Mouse (Mus musculus): ENCODE results near the gene Frs3.
"Not testable (repeated sequence)": the region's sequence is repeated elsewhere in the genome, so short reads cannot be mapped to it uniquely, and the experiment has no call there.

Gene Frs3

DNA sequence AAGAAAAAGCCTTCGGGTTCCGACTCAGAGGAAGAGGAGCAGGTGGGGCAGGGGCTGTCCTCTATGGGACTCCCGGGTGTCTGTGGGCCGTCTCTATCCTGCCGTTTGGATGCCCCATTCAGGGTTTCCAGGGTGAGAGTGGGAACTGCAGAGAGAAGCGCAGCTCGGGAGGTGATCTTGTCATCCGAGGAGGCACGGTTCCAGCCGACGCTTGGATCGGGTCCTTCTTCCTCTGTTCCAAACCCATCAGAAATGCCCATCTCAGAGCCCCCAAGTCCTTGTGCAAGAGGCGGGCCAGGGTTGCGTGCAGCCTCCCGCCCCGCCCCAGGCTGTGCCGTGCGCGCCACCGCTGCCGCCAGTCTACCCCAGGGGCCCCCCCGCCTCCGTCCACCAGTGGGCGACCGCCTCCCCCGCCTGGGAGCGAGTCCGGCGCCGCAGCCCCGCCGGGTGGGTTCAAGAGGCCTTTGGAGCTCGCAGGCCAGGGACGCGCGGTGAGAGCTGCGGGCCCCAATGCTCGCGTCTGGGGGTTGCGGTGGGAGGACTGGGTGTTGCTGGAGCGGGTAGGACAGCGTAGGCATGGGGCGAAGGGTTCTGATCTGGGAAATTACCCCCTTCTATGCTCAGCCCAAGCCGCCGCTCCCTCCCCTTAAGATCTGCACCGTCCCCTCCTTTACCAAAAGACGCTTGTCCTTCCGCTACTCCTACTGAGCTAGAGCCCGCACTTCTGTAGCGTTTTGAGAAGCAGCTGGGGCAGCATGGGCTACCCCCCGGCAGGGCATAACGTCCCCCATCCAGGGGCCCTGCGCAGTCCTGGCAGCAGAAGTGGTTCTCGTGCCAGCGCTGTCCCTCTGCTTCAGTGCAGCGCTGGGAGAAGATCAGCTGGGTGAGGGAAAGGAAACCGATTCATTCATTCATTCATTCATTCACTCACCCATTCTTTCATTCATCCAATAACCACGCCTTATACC is at the start of gene Frs3:
Frs3 (plus strand) TSS at position 423 of the 968 bp plus-strand sequence.
- peak; percentile 82 to 83 for DNase-seq

DNA sequence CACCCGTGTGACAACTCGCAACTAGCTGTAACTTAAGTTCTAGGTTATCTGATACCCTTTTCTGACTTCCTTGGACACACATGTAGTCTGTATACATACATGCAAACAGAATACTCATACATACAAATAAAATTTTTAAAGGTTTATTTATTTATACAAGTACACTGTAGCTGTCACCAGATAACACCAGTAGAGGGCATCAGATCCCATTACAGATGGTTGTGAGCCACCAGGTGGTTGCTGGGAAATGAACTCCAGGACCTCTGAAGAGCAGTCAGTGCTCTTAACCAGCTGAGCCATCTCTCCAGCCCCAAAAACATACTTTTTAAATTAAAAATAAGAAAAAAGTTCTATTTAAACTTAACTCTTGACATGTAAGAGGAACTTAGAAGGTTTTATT is 45.8 kb upstream of the Frs3 start:
- DNase-seq: no peak

DNA sequence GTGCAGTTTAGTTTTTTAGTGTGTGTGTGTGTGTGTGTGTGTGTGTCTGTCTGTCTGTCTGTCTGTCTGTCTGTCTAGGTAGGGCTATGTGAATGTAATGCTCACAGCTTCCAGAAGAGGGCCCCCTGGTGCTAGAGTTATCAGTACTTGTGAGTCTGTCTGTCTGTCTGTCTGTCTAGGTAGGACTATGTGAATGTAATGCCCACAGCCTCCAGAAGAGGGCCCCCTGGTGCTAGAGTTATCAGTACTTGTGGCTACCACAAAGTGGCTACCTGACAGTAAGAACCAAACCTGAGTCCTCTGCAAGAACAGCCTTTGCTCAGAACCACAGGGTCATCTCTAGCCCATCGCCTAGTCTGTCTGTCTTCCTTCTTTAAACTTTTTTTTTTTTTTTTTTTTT is 42.1 kb upstream of the Frs3 start:
- peak; percentile 16 to 33 for DNase-seq

DNA sequence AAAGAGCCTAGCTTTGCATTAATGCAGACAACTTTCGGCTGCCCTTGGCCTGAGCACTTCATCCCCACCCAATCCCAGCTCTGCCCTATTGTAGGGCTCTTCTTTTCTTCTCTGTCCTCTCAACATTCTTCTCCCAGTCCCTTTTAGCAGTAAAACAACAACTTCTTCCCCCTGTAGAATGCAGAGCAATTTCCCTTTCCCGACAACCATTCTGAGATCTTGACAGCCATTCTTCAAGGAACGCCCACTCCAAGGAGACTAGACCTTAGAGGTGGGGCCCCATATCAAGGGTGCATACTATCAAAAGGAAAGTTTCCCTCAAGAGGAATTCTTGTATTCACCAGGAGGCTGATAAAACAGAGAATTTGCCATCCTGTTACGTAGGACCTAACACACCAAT is 39.9 kb upstream of the Frs3 start:
- no peak for DNase-seq

DNA sequence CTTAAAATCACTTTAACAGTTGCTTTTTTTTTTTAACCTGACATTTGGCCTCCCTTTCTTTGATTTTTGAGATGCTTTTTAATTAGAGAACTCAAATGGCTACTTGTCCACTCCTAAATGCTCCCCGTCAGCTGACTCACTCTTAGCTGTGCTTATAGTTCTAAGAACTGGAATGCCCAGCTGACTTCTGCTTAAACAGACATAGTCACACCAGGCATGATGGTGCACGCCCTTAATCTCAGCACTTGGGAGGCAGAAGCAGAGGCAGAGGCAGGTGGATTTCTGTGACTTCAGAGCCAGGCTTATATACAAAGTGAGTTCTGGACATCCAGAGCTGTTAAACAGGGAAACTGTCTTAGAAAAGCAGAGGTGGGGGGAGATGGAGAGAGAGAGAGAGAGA is 36.9 kb upstream of the Frs3 start:
- no peak for DNase-seq

DNA sequence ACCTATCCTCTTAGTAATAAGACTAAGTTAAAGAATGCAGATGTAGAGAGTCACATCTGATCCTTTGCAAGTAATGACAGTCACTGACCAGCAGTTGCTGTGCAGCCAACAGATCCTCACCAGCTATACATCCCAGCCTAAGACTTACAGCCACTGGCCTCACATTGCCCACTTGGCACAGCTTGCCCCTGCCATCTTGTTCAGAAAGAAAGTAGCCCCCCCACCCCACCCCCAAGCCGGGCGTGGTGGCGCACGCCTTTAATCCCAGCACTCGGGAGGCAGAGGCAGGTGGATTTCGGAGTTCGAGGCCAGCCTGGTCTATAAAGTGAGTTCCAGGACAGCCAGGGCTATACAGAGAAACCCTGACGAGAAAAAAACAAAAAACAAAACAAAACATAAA is 34.5 kb upstream of the Frs3 start:
- not testable (repeated sequence) for DNase-seq

DNA sequence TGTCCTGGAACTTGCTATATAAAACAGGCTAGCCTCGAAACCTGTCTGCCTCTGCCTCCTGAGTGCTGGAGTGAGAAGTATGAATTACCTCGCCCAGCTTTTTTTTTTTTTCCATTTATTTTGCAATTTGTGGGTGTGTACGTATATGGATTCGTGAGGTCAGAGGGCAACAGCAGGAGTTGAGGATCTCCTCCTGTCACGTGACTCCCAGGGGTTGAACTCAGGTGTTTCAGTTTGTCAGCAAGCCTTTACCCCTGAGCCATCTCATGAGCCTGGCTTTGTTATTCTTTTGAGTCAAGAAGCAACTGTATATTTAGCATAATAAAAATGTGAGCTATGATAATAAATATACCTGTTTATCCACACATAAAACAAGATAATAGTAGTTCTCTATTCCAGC is 33.1 kb upstream of the Frs3 start:
- no peak for DNase-seq

DNA sequence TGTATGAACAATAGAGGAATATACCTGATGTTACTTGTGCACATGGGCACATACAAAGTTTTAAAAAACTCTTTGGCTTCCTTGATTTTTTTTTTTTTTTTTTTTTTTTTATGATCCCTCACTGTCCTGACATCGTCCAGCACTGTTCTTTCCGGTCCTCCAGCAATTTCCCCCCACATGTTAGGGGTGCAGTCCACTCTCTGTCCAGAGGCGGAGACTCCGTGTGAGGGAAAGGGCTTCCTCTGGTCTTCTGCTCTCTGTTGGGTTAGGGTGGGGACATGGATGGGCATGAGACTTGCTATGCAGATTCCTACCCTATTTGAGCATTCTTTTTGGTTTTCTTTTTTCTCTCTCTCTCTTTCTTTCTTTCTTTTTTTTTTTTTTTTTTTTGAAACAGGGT is 30.9 kb upstream of the Frs3 start:
- DNase-seq: no peak

DNA sequence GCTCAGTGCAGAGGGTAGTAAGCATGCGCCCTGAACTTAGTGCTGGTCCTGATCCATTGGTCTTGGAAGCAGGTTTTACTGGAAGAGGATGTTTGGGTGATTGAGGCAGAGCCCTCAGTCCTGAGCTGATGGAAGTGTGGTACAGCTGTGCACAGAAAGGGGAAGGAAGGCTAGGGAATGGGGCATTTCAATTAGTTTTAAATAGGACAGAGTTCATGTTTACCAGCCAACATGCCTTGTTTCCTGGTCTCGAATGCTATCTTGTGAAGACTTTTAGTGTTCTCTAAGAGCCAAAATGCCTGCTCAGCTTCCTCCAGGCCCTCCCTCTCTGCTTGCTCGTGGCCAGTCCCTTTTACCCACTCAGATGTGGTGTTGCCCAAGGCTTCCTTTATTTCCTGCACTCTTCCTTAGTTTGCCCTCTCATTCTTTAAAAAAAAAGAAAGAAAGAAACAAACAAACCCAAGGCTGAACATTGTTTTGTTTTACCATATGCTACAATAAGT is 30.0 kb upstream of the Frs3 start:
- DNase-seq: no peak

DNA sequence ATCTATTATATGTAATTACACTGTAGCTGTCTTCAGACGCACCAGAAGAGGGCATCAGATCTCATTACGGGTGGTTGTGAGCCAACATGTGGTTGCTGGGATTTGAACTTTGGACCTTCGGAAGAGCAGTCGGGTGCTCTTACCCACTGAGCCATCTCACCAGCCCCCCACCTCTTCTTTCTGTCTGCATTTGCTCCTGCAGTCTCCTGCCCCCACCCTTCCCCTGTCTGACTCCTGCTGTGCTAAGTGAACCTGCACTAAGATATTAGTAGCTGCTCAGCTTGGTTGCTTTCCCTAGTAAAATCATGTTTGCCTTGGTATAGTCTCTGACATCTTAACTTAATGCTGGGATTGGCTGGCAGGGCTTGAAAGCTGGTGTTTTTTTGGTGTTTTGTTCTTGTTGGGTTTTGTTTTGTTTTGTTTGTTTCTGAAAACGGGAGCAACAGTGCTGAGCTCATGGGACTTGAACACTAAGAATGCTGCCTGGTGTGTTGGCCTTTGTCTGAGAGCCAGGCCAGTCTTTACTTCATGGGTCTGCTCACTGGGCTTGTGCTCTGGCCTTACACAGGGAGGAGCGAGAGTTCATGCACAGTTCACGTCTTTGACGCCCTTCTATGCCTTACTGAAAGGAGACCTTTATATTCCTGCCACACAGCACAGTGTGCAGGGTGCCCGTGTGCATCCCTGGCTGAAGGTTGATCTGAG is 25.7 kb upstream of the Frs3 start:
- DNase-seq: no peak

DNA sequence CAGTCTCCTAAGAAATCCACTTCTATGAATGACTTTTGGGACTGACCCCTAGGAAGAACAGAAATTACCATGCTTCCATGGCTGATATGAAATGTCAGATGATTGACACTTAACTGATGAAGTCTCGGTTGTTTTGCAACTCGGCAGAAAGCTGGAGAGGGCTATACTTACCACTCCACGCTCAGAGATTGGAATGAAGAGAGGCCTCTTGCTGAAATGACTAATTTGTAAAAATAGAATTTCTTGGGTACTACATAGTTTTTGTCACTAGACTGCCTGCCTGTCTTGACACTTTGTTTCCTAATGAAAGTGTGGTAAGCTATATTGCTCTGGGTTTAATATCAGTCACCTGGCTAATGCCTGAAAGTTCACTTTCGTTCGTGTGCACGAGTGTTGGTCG is 24.4 kb upstream of the Frs3 start:
- DNase-seq: no peak

DNA sequence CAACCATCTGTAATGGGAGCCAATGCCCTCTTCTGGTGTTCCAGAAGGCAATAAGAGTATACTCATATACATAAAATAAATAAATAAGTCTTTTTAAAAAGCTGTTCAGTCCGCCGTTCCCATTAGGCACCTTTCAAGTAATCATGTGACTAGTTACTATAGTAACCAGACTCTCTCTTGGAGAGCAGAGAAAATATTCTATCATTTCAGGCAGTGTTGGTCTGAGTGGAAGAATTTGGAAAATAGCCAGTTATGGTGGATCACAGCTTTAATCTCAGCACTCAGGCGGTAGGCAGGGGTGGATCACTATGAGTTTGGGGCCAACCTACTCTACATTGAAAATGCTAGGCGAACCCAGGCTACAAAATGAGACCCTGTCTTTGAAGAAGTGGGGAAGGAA is 19.7 kb upstream of the Frs3 start:
- DNase-seq: no peak

DNA sequence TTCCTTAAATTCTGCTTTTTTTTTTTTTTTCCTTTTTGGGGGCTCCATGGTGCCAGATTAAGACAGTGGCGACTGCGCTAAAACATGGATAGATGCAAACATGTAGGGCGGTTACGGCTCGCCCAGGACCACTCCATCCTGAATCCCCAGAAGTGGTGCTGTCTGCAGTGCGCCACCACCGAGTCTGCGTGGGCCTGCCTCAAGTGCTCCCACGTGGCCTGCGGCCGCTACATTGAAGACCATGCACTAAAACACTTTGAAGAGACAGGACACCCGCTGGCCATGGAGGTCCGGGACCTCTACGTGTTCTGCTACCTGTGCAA is 16.9 kb upstream of the Frs3 start:
- DNase-seq: no peak

DNA sequence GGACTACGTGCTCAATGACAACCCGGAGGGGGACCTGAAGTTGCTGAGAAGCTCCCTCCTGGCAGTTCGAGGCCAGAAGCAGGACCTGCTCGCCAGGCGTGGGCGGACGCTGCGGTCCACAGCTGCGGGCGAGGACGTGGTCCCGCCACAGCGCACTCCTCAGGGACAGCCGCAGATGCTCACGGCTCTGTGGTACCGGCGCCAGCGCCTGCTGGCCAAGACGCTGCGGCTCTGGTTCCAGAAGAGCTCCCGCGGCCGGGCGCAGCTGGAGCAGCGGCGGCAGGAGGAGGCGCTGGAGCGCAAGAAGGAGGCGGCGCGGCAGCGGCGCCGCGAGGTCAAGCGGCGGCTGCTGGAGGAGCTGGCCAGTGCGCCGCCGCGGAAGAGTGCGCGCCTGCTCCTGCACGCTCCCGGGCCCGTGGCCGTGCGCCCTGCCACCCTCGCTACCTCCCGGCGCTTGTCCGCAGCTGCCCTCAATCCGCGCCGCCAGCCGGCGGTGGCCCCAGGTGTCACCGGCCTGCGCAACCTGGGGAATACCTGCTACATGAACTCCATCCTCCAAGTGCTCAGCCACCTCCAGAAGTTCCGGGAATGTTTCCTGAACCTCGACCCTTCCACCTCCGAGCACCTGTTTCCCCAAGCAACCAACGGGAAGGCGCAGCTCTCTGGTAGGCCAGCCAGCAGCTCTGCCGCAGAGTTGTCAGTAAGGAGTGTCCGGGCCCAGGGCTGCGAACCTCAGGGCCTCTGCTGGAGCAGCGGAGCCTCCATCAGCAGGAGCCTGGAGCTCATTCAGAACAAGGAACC is 16.3 kb upstream of the Frs3 start:
- peak; percentile 31 to 66 for DNase-seq

DNA sequence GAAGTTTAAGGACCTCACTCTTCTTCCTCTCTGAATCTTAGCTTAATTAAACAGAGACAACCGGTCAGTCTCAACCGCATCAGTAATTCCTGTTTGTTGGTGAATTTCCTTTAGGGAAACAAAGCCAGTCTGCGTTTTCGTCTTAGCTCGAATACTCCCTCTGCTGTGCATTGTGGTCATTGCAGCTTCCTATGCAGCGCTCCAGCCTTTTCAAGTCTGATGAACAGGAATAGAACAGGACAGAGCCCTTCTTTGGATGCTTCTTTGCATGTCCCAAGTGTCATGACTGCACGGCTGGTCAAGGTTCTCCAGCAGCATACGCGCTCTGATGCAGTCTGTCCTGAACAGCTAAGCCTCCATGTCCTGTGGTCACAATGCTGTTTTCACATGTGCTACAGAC is 12.2 kb upstream of the Frs3 start:
- DNase-seq: peak; percentile 72 to 75

DNA sequence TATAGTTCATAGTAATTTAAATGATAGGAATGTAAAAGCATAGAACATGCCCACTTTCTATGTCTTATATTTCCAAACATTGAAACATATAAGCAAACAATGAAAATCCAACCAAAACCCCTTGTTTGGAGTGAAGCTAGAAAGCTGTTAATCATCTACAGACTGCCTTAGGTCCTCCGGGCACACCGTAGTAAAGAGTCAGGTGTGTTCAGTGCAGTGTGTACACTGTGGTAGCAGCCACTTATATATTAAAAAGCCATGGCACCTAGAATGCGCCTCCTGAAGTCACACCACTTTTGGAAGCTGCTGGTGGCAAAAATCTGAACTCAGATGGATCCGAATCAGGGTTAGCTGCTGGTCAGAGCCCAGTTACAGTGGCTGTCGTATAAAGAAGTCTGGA is 10.6 kb upstream of the Frs3 start:
- DNase-seq: no peak

DNA sequence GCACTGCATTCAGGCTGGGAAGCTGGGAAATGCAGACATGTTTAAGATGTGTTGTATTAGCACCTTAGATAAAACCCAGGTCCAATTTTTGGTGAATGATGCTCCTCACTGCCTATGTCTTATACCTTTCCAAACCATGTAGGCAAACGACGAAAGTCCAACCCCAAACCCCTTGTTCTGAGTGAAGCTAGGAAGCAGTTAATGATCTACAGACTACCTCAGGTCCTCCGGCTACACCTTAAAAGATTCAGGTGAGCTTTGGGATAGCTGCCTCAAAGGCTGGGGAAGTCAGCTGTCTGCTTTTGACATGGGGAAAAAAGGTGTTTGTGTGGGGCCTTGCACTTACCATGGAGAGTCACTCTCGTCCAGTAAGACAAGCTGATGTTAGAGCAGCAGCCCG is 10.1 kb upstream of the Frs3 start:
- DNase-seq: no peak

DNA sequence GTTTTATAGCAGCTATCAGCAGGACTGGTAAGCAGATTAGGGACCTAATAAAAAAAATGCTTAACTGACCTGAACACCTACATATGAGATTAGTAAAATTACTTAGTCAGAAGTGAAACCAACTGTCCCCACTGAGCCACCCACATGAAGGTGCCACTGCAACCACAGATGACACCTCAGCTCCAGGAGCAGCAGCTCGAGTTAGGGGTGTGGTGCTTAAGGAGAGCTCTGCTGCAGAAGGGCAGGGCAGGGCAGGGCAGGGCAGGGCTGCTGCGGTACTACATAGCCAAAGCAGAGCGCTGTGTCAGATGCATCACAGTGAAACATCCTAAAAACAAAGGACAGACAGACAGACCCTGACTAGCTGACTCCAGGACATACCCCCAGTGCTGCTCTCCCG is 6.0 kb upstream of the Frs3 start:
- no peak for DNase-seq

DNA sequence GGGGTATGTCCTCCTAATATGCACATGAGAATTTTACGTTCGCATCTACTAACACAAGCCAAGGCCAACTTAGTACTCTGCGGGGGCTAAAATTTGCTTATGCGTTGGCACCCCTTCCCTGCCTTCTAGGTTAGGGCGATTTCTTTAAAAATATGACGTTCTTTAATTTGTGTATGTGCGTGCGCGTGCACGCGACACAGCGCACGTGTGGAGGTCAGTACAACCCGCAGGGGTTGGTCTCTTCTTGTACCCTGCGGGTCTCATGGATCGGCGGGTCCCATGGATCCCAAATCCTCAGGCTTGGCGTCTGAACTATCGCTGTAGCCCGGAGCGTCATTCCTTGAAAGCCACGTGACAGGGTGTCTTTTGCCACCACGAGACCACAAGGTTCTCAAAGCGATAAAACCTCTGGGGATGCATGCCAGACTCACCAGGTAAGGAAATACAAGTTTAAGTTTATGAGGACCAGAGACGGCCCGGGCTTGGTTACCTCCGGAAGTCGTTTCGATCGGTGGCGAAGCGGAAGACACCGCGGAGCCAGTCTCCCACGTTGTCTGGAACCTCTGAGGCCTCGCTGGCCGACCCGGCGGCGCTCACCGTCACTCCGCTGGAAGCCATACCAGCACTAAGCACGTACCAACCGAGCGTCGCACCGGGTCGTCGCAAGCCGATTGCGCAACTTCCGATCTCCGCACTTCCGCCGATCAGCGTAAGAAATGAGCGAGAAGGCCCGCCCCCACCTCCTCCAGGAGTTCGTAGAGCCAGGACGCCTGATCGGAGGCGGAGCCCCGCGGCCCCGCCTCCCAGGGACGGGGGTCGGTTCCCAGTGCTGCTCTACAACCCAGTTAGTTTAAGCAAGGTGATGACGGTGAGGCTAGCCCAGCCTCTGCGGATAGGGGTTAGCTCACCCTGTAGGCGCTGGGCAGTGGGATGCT is 1.2 kb upstream of the Frs3 start:
- DNase-seq: peak; percentile 96

DNA sequence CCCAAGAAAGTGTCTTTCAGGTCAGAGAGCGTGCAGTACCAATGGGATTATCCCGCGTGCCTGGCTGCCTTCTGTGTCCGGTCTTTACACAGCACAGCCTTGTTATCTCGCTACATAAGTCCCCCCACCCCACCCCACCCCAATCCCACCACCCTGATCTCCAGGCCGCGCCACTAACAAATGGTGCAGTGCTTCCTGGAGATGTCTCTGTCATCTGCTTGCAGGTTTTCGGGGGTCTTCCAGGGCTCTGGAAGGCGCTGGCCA is 554 bp upstream of the Frs3 start, which contains the start of gene Tomm6:
Tomm6 (minus strand) TSS at position 43 of the 264 bp plus-strand sequence.
- DNase-seq: no peak

DNA sequence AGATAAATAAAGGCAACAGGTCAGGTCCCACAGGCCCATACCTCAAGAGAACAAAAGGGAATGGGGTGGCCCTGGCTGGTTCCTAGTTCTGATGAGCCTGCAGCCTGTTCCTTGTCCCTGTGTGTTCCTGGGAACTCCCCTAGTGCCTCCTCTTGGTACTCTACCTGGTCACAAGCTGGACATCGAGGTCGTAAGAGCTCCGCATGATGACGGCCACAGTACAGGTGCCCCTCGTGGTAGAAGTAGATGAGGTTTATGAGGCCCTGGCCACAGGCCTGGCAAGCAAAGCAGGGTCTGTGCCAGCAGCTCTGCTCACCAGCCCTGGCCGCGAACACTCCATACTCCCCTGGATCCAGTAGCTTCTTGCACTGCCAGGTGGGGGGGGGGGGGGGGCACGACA is 1.1 kb downstream of the Frs3 start:
- DNase-seq: no peak

DNA sequence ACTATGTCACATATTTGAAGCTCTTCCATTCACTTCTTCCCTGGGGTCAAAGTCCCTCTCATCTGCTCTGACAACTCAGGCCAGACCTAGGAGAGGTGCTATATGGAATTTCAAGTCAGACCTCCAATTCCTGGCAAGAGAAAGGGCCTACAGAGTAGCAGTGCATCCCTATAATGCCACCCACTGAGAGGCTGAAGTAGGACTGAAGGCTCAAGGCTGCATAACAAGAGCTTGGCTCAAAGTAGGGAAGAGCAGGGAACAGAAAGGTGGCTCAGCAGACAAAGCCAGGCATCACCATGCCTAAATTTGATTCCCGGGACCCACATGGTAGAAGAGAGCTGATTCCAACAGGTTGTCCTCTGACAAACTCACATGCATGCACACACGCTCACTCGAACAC is 2.8 kb downstream of the Frs3 start:
- no peak for DNase-seq

Measured in cerebellum, adult 18-20 months (tissue).